Mouse (Mus musculus) retina, postnatal 7 days (tissue): Measurements from ENCODE around the gene A3galt2.

Source experiments
- DNase-seq: peaks from one replicate; pipeline ENCODE4 v3.0.0-alpha.2; 2012; ENCODE audit warnings: low read depth, low spot score

The A3galt2 gene

DNA sequence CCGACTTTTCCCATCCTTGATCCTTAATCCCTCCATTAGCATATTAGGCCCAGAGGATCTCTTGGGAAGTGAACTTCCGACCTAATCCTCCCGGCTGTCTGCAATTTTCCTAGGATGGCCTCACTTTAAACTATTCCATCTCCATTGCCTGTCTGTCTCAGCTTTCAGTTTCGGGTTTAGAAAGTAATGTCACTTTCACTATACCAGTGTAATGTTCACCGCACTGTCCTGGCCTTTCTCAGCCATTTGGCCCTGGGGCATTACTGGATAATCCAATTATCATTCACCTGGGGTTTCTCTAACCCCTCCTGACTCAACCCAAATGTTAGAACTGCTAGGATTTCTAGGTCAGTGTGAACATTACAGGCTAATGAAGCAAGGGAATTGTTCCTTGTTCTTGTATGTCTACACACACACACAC, 26.7 kb upstream of the A3galt2 start:
- DNase-seq = no peak

DNA sequence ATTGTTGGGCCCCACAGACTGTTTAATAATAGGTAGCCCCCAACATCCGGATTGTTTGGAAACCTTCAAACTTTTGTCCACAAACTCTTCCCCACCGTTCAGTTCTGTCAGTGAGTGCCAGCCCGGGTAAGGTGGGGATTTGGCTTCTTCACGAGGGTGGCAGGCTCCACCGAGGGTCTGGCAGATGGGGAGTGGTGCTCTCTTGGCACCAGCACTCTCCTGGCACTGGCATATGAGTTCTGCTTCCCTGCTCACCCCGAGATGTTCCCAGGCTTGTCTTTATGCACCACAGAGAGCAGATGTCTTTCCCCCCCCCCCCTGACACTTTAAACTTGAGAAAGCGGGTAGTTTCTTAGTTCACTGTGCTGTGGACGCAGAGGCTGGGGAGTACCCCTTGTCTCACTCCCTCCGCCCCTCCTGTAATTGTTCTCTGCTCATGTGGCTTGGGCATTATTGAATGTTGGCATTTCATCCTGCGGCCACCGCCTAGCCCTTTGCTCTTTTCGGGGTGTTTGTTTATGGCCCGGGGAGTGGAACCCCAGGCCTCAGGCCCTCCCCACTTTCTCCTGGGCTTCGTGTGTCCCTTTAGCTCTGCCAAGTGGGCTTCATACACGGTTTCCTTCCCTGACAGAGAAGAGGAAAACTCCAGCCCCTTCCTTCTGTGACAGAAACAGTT, 26.0 kb upstream of the A3galt2 start:
- no peak for DNase-seq

DNA sequence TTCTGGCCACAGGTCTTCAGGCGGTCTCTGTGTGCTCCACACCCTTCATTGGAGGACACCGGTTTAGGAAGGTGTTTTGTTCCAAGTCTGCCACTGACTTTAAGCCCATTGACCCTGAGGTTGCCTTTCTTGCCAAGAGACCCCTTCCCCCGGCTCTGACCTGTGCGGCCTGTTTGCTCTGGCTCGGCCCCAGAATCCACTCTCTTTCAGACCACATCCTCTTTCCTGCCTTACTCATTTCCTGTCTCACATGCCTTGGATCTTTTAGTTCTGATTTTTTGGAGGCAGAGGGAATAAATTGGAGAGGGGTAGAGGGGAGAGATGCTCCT, 25.5 kb upstream of the A3galt2 start:
- DNase-seq = no peak

DNA sequence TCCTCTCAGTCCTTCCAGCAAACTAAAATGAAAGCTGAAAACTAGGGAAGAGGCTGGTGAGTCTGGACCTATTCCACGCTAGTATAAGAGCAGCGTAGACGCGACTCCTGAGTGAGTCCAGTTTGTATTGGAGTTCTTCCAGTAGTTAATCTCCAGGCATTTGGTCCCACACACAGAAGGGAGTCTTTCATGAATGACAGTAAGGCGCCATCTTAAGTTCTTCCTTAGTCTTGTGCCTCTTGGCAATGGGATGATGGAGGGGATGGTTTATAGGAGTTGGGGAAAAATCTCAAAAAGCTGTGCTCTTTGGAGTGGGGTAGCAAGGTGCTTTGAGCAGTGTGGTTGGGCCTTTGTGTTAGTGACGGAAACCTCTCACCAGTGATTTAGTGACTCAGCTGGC, 24.9 kb upstream of the A3galt2 start:
- DNase-seq = no peak

DNA sequence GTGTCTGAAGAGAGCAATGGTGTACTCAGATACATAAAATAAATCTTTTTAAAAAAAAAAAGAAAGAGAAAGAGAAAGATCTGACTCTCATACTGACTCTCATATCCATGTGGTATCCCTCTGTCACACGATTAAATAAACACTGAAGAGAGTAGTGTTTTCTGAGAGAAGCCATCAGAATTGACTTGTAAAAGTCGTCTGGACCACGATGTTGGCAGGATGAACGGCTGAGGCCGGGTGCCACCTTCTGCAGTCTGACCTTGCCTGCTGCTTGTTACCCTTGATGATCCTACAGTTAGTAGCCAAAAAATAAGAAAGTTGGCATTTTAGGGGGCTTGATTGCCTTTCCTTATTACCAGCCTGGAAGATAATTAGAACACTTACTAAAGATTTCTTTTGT, 22.4 kb upstream of the A3galt2 start:
- no peak for DNase-seq

DNA sequence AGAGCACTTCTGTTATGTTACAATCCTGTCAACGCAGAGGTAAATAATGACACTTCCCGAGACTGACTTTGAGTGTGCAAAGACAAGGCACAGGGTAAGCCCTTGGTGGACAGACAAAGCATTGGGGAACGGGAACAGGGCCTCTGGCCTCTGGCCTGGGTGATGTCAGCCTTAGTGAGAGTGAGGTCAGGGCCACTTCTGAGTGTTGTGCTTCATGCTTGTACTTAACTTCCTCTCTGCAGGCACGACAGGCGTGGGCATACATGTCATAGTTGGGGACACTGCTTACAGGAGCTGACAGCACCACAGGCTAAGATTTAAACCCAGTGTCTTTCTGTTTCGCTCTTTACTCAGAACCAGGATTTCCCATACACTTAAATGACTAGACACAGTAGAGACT, 21.7 kb upstream of the A3galt2 start:
- no peak for DNase-seq

DNA sequence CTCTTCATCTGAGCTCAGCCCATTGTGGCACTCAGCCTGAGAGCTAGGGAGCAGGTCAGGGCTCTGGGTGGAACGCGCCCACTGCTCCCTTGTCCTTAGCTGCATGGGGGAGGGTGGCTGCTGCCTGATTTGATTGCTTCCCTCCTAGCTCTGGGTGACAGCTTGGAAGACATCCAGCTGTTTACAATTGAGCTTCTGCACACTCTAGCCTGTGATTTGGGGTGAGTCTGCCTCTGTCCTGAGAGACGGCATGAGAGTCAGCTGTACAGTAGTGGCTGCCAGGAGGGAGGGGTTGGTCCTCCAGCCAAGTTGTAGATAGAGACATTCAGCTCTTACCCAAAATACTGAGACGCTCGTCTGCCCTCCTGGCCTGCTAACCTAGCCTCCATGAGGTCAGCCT, 20.9 kb upstream of the A3galt2 start:
- DNase-seq = no peak

DNA sequence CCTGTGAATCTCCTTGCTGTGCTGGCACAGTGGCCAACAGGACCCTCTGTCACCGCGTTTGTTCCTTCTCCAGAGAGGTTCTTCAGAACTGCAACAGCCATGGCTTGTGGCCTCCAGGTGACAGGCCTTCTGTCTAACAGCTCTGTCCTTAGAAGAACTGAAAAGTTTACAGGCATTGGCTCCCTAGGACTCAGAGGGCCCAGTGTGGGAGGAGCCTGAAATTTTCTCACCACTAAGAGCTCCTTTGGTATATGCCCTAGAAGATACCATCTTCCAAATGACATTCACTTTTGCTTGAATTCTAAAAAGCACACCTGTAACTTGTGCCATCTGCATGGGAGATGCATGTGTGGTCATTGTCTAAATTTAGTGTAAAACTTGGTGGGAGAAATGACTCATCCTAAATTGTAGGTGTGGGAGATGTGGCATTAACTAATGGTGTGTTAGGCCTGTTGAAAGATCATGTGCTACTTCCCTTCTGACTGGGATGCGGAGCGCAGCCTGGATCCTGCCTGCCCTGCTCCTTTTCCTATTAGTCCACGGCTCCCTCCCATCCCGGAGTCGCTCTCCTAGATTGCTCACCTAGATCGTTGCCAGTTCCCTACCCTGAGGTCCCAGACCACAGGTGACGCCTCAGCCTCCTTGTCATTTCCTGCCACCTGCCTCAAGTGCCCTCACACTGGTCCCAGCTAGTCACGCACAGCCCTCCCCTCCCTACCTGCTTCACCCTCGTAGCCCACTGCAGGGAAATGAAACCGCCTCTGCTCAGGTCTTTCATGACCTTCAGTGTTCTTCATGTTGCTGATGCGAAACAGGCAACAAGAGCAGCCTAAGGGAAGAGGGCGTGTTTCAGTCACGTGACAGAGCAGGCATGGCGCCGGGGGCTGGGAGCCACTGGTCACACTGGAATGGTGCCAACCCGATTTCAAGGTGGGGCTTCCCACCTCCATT, 20.2 kb upstream of the A3galt2 start:
- DNase-seq = no peak

DNA sequence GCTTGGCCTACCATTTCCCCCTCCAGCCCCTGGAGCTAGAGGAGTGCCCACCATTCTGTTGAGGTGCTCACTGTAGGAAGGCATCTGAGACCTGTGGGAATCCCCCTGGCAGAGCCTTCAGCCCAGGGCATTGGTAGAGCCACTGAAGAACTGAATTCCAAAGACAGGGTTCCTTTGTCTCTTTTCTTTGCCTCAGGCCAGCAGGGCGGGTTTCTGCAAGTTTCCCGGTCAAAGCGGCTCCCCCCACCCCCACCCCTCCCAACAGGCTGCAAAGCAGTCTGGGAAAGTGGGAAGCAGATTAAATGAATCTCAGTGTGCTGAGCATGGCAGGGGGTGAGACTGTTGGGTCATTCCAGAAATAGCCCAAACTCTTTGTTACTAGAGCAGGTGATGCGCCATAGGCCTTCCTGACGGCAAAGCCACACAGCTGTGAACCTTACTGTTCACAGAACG, 18.0 kb upstream of the A3galt2 start:
- no peak for DNase-seq

DNA sequence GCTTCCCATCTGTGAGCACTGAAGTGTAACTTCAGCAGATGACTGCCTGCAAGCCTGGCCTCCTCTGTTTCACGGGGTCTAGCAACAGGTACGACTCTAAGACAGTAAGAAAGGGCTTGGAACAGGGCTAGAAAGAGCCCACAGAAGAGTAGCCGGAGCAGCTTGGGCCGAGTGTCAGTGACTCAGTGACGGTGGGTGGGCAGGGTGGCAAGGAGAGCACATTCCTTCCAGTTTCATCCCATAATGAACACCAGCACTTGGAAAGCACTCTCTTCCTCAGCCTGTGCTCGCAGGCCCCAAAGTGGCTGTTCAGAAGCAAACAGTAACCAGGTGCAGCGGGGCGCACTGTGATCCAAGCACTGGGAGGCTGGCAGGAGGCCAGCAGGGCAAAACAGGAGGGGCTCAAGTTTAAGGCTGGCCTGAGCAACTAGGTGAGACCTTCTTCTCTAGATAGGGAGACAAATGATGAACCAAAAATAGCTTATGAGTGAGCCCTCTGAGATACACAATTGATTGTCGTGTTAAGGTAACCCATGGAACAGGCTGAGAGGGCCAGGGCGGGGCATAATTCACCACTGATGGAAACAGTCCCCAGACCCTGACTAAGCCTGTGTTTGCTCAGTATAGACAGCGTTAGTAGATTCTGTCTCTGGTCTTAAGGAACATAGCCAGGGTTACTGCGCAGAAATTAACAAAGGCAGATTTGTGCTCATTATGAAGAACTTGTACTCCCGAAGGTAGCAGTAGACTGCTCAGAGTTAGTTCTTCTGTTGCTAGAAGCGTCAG, 17.1 kb upstream of the A3galt2 start:
- no peak for DNase-seq

DNA sequence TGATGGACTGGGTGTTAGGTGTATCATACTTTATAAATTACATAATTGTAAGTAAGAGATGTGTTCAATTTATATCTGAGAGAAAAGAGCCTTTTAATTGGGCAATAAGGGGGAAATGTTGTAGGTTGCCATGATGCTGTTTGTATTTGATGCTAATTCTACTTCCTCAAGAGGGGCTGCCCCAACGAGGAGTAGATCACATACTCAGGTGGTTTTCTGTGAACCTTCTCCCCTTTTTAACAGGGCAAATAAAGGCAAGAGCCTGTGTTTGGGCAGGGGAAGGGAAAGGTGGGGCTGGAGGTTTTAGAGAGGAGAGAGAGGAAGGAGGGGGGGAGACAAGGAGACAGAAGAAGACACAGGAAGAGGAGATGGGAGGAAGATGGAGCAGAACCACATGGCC, 14.3 kb upstream of the A3galt2 start:
- no peak for DNase-seq

DNA sequence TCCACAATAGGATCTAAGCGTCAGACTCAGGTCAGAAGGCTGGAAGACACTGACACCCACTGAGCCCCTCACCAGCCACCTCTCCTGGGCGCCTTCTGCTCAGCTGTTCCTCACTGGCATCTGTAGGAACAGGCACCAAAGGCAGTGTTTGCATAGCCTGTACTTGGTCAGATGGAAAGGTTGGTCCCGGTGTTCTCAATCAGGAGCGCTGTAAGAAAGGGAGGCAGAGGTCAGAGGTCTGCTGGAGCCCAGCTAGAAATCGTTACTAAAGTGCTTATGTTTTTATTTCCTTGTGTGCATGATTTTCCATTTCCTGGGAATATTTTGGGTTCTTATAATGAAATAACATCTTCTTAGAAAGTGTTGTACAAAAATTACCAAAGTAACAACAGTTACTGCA, 13.3 kb upstream of the A3galt2 start:
- DNase-seq = no peak

DNA sequence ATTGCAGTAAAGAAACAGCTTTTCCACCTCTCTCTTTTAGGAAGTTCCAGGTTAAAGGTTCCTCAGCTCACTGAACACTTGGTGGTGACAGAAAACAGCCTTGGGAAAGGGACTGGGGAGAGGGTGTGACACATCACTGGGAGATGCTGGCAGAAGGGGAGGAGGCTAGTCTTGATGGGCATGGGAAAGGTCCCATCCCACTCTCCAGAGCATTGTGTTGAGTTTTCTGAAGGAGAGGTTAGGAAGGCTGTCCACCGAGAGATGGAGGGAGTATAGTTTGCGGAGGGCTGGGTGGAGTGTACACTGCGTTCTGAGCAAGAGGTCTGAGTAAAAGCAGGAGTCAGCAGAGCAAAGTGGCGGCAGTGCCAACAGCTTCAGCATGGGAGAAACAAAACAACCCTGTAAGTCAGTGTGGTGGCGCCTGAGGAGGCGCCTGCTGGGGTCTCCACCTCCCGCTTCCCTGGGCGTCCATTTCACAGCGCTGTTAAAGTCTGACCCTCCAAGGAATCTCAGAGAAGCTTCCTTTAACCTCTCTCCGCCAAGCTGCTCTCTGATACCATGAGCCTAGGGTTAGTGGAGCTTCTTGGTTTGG, 12.7 kb upstream of the A3galt2 start:
- DNase-seq = no peak

DNA sequence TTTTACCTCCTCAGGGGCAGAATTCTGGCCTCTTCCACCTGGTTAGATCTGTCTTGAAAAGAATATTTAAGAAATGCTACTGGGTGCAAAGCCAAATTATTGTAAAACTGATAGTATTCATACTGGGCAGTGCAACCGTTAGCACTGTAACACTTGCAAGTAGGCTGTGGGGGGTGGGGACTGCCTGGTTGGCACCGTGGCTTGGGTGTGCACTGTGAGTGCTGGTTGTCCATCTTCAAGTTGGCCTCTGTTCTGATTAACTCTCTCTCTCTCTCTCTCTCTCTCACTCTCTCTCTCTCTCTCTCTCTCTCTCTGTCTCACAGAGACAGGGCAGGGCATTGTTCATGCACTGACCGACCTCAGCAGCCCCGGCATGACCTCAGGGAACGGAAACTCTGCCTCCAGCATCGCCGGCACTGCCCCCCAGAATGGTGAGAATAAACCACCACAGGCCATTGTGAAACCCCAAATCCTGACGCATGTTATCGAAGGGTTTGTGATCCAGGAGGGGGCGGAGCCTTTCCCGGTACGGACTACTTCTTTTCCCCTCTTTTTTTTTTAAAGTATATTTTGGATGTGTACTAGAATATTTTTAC, 12.0 kb upstream of the A3galt2 start:
- no peak for DNase-seq

DNA sequence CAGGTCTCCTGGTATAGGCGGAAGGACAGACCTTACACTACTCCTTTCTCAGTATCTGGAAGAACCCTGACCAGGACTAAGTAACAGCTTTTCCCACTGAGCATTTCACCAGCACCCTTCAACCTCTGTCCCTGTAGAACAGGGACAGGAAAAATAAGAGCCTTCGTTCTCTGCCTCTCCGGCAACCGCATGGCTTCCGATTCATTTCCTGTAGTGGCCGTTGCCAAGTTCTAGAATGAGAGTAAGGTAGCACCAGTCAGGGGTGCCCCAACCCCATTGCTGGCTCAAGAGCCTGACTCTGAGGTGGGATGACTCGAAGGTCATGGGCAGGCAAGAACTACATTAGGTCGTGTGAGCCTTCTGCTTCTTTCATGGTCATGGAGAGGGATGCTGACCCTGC, 10.0 kb upstream of the A3galt2 start:
- no peak for DNase-seq

DNA sequence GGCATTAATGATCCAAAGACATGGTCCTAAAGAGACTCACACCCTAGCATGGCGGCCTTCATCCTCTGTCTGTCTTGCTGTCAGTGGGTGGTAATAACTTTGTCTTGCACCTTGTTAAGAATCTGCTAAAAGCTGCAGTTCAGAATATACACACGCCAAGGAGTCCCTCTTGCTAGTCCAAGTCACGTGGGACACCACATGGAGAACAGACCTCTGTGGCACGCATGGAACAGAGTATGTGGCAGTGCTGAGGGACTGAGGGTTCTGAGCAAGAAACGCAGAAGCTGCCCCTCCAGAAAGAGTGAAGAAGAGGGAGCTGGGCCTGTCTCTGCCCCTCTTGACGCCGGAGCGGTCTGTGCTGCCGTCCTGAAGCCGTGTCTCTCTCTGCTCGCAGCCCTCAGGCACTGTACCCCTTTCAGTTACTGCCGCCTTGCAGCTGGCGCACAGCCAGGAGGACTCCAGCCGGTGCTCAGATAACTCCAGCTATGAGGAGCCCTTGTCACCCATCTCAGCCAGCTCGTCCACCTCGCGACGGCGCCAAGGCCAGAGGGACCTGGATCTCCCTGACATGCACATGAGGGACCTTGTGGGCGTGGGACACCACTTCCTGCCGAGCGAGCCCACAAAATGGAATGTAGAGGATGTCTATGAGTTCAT, 7.4 kb upstream of the A3galt2 start:
- no peak for DNase-seq

DNA sequence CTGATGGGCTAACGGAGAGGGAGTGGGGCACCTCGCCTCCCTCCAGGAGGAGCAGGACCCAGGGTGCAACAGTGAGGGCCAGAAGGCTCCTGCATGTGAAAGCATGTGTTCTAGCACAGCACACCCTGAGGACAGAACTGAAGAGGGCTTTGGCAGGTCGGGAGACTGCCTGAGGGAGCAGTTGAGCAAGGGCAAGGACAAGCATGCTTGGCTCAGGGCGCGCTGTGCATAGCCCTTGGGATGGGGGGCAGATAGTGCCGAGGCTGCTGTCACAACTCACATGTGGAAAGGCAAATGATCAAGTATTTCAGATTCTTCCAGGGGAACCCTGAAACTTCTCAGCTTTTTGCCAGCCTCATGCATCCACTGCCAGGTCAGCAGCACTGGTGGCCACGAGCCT, 6.9 kb upstream of the A3galt2 start:
- no peak for DNase-seq

DNA sequence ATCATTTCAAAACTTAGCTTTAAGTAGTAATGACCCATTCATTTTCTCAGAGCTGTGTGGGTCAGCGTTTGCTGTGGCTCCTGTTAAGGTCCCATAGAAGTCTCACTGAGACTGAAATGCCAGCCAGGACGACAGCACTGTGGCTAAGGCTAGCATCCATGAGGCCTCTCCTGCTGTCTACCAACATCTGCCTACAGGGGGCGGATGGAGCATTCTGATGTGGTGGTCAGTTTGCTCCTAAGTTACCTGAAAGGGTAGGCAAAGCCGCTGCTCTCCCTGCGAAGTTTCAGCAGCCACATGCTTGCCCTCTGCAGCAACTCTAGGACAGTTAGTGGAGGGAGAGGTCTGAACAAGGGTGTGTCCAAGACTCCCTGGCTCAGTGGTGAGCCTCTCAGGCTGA, 4.2 kb upstream of the A3galt2 start:
- no peak for DNase-seq

DNA sequence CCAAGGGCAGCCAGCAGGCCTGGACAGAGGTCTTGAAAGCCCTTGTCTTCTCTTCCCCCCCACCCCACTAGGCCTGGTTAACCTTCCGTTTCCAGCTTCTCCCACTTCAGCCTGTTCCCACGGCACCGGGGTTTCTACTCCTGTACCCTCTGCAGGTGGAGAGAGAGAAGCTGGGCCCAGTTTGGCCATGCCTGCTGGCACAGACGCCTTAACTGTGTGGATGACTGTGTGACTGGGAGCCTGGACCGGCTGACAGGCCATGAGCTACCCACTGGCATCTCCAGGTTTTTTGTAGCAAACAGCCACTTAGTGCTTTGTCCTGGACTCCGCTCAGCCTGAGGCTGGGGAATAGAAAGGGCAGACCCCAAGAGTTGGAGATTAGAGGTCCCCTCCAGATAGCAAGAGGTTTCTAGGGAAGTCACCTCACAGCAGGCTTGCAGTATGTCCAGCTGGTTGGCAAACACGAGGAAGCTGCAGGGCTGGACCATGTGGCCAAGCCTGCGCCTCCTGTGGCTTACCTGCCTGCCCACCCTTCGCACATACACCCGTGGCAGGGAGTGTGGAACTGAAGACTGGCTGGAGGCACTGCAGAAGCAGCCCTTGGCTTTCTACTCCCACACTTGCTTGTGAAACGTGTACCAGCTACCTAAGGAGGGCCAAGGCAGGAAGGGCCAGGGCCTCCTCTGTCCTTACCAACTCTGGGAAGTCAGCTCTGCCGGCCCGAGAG, 3.0 kb upstream of the A3galt2 start:
- no peak for DNase-seq

DNA sequence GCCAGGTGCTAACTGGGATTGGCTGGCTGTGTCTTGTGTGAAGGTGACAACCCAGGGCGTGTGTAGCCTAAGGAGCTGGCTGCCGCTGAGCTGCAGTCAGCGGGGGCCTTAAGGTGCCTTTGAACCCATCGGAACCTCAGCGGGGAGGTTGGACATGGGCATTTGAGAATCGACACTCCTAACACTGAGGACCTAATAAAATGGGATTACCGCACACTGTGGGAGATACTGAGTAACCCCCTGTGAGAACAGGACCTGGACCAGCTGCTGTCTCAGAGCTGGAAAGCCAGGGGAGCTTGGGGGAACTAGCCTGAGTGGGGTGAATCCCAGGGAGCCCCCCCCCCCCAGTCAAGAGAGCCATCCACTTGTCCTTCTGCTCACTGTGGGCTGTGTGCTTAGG, 1.6 kb upstream of the A3galt2 start:
- DNase-seq = no peak
